Mouse (Mus musculus) liver, adult 2 months (tissue): ENCODE measurements around the gene Slamf9.

Source experiments
- CTCF ChIP-seq: fragments of 200-500 bp; IDR thresholded peaks from 2 replicates; pipeline ENCODE4 v1.5.1; 2011; ENCODE audit warnings: low read depth, low read length, control low read depth
- POLR2A ChIP-seq: fragments of 200-500 bp; IDR thresholded peaks from 2 replicates; pipeline ENCODE4 v1.6.1; 2011; ENCODE audit warnings: low read length, control low read depth; ENCODE audit not compliant: insufficient read depth; ENCODE audit errors: extremely low read depth

DNA sequence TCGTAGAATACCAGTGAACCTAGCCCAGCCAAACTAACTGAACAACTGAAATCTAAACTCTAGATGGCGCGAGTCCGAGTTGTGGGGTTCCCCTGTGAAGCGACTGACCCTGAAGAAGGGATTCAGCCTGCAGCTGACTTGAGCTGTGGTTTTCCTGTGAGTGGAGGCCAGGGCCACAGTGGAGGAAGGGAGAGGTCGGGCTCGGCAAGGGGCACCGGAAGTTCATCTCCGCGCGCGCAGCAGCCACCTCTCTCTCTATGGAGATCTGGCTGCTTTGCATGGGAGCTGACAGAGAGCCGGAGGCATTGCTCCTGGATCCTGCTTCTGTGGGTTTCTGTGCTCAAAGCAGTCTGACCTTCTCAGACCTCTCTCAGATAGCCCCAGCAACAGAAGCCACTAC lies 37.8 kb downstream of the Slamf9 start:
- TF ChIP-seq POLR2A (no peak), CTCF (peak; percentile 20; the same call in 1 of the 2 replicates)
